Mouse (Mus musculus) cerebellum, adult 9-10 months (tissue): ENCODE measurements around the gene Smg6.
A peak's percentile ranks its signal among the peaks of the same experiment; 100 is the strongest.

Experiments used
- DNase-seq: peaks from one replicate; pipeline ENCODE4 v3.0.0; 2022

The Smg6 gene

GRCm38 (mm10) chr11:75051239-75051638 lies 125.6 kb downstream of the Smg6 start:
- DNase-seq = no peak

- no peak for DNase-seq
These were observed 126.3 kb downstream of the Smg6 start for GRCm38 (mm10) chr11:75051712-75052550.

- no peak for DNase-seq
These were observed 127.4 kb downstream of the Smg6 start for GRCm38 (mm10) chr11:75053020-75053419.

- DNase-seq = no peak
These were observed 128.1 kb downstream of the Smg6 start for GRCm38 (mm10) chr11:75053722-75054121.

GRCm38 (mm10) chr11:75054184-75054877 lies 128.7 kb downstream of the Smg6 start:
- no peak for DNase-seq

- no peak for DNase-seq
These were observed 129.2 kb downstream of the Smg6 start for GRCm38 (mm10) chr11:75054878-75055214.

GRCm38 (mm10) chr11:75062650-75063049 lies 137.0 kb downstream of the Smg6 start:
- DNase-seq = no peak

- DNase-seq = no peak
These were observed 138.6 kb downstream of the Smg6 start for GRCm38 (mm10) chr11:75064266-75064665.

- no peak for DNase-seq
These were observed 145.7 kb downstream of the Smg6 start for GRCm38 (mm10) chr11:75071352-75071751.

GRCm38 (mm10) chr11:75072932-75073625 lies 147.5 kb downstream of the Smg6 start:
- no peak for DNase-seq

GRCm38 (mm10) chr11:75073696-75074095 lies 148.1 kb downstream of the Smg6 start:
- no peak for DNase-seq

GRCm38 (mm10) chr11:75074543-75074942 lies 148.9 kb downstream of the Smg6 start:
- no peak for DNase-seq

- peak; percentile 50 for DNase-seq
These were observed 153.0 kb downstream of the Smg6 start for GRCm38 (mm10) chr11:75078616-75079015.

- DNase-seq = peak; percentile 47
These were observed 157.4 kb downstream of the Smg6 start for GRCm38 (mm10) chr11:75083031-75083430.

GRCm38 (mm10) chr11:75092159-75092558 lies 166.5 kb downstream of the Smg6 start:
- DNase-seq = no peak

GRCm38 (mm10) chr11:75092656-75093055 lies 167.0 kb downstream of the Smg6 start:
- no peak for DNase-seq

- no peak for DNase-seq
These were observed 169.1 kb downstream of the Smg6 start for GRCm38 (mm10) chr11:75094759-75095158.

- DNase-seq = peak; percentile 31
These were observed 177.2 kb downstream of the Smg6 start for GRCm38 (mm10) chr11:75102763-75103339.

GRCm38 (mm10) chr11:75106614-75107013 lies 181.0 kb downstream of the Smg6 start:
- no peak for DNase-seq

- no peak for DNase-seq
These were observed 183.3 kb downstream of the Smg6 start for GRCm38 (mm10) chr11:75108909-75109308.

GRCm38 (mm10) chr11:75116379-75116778 lies 190.8 kb downstream of the Smg6 start:
- DNase-seq = no peak

- DNase-seq = no peak
These were observed 192.5 kb downstream of the Smg6 start for GRCm38 (mm10) chr11:75118141-75118540.

- DNase-seq = peak; percentile 73
These were observed 193.7 kb downstream of the Smg6 start for GRCm38 (mm10) chr11:75119298-75119697.
